Mouse (Mus musculus): ENCODE results near the gene Scp2.
"Not testable (repeated sequence)": the region's sequence is repeated elsewhere in the genome, so short reads cannot be mapped to it uniquely, and the experiment has no call there.

DNA sequence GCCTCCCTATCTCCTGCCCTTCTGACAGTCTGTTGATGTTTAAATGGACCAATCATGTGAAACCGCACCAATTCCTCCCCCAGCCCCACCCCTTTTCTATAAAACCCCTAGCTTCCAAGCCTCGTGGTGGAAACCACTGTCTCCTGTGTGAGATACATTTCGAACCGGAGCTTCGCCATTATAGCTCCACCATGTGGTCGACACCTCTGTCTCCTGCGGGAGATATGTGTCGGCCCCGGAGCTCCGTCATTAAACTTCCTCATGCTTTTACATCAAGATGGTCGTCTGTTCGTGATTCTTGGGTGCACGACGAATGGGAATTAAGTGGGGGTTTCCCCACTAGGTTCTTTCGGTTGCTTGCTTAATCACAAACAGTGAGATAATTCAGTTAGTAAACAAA, 65.6 kb downstream of the Scp2 start:
- not testable (repeated sequence) for TF ChIP-seq POLR2A, EP300 (IDR thresholded peaks at IDR 0.05; ENCODE audit: insufficient read depth, low read depth, low read length)
- peak; percentile 19; the same call in 1 of the 2 replicates for TF ChIP-seq CTCF (IDR thresholded peaks at IDR 0.05)

Data from heart, adult 2 months (tissue).